Mouse (Mus musculus) liver, postnatal 0 days (tissue): ENCODE measurements around the gene Foxa3.

Source experiments
- CTCF ChIP-seq: sonication (generic); IDR thresholded peaks from 2 replicates; pipeline ENCODE4 v1.5.1; 2016; ENCODE audit warnings: antibody characterized with exemption, low read depth
- EP300 ChIP-seq: IDR thresholded peaks from 2 replicates; pipeline ENCODE4 v1.6.1; 2016; ENCODE audit warnings: antibody characterized with exemption, low read depth, mild to moderate bottlenecking

- TF ChIP-seq CTCF (no peak), EP300 (no peak)
Measured at GRCm38 (mm10) chr7:19017909-19018308, 5.4 kb downstream of the Foxa3 start.
